Mouse (Mus musculus): ENCODE measurements around the gene Aplp2. TPM values are rescaled to one million over a fixed set of nuclear protein-coding genes. Genes with fewer than 3 reads are reported as not detected.
A peak's percentile ranks its signal among the peaks of the same experiment; 100 is the strongest.

Aplp2 gene
- total RNA-seq, 2 experiments from 2014 or later, result 99.7 to 123 TPM

DNA sequence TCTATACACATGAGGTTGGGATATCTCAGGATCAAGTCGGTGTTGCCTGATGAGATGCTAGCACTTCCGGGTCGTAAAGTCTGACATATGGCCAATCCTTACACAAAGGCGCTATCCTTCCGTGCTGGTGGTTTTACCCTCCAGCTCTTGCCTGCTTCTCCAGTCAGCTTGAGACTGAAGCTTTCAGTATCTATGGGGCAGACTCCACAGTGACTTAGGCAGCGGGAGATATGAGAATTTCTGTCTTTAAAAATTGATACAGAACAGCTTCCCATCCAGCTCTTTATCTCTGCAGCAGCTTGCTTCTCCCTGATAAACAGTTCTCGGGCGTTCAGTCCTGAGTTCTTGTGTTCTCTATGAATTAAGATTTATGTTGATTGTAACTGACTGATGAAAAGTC is 14.9 kb upstream of the Aplp2 start:
- no peak for DNase-seq (ENCODE audit: low spot score)

DNA sequence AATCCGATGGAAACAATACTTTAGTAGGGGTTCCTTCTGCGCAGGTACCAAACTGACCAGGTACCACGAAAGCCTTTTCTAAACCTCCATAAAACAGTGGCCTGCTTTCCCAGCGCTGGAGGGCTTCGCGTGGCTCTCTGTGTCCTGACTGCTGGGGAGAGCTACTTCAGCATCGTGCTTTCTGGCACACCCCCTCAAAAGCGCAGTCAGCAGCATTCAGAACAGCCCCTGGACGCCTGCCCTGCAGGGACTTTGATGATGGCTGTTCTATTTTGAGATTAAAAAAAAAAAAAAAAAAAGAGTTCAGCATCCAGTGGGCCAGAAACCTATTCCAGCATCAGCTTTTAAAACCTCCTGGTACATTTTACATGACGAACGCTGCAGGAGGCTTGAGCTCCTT is 14.2 kb upstream of the Aplp2 start:
- DNase-seq (ENCODE audit: low spot score), result peak; percentile 75

DNA sequence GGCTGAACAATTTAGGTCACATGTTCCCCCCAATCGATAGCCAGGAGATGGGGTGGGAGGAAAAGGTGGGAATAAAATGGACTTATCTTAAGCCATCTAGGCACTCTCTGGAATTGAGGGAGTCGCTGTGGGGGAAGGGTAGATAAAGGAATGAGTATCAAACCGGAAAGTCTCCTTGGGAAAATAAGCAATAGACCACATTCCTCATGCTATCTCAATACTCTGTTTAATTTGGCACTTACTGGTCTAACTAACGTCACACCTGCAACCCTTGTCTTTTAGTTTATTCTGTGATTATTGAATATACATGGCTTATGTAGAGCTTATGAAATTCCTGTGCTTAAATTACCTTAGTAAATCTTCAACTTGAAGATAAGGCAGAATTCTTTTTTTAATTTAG is 11.9 kb upstream of the Aplp2 start:
- DNase-seq (ENCODE audit: low spot score), result no peak

DNA sequence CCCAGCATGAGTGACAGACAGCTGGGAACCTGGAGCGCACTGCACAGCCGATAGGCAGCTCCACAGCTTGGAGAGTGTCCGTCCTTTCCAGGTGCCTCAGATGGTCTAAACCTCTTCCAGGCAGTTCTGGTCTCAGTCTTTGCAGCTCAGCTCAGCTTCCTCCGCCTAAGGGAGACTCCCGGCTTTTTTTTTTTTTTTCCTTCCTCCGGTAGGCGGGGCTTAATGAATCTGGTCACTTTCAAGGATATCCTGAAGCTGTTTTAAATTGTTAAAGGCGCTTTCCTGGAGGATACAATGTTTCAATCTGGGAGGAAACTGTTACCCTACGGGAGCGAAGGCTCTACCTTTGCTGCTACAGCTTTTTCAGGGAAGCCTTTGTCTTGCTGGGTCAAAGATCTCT is 9.6 kb upstream of the Aplp2 start:
- DNase-seq (ENCODE audit: low spot score), result no peak

DNA sequence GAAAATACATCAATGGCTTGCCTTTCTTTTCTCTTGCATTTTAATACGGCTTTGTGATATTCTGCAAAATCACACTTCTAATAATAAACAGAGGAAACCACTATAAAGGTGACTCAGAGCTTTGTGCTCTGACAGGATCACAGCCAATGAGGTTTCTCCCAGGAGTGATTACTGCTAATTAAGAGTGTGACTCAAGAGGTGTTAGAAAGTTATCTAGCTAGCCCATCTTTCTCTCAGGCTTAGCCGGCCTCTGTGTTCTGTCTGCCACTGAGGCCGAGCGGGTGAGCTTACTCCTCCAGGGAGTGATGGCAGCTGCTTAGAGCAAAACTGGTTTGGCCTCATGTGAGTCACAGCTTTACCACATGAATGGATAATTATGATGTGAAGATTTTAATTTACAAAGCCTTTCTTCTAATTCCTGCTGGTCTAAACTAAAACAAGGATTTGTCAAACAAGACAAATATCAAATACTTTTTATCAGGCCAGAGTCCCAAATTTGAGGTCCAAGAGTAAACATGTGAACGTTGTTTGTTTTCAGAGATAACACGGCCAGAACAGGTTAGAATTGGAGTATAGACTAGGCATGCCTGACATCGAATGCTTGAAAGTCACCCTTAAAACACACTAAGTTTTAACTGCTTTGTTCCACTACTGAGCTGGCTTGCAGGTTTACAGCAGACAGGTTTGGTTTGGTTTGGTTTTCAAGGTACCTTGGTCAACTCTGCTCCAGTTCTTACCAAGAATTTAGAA is 6.2 kb upstream of the Aplp2 start:
- no peak for DNase-seq (ENCODE audit: low spot score)

DNA sequence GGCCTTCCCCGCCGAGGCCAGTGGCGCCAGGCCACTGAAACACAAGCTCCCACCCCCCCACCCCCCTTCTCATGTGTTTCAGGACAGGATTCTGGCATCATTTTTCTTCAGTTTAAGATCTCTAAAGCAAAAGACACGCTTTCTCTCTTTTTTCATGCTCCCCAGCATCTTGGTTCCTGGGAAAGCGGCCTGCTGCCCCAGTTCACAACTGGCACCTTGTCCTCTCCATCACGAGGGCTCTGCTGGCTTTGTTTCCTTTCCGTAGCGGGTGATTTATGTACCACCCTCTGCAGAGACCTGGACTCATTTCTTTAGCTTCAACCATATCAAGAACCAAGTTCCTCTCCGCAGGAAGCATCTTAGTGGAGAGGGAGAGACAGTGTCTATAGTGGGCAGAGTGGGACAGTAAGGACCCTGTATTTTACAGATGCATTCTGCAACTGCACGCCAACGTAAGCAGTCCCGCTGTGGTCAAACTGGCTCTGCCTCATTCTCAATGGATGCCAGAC is 939 bp upstream of the Aplp2 start:
- DNase-seq (ENCODE audit: low spot score), result peak; percentile 35

DNA sequence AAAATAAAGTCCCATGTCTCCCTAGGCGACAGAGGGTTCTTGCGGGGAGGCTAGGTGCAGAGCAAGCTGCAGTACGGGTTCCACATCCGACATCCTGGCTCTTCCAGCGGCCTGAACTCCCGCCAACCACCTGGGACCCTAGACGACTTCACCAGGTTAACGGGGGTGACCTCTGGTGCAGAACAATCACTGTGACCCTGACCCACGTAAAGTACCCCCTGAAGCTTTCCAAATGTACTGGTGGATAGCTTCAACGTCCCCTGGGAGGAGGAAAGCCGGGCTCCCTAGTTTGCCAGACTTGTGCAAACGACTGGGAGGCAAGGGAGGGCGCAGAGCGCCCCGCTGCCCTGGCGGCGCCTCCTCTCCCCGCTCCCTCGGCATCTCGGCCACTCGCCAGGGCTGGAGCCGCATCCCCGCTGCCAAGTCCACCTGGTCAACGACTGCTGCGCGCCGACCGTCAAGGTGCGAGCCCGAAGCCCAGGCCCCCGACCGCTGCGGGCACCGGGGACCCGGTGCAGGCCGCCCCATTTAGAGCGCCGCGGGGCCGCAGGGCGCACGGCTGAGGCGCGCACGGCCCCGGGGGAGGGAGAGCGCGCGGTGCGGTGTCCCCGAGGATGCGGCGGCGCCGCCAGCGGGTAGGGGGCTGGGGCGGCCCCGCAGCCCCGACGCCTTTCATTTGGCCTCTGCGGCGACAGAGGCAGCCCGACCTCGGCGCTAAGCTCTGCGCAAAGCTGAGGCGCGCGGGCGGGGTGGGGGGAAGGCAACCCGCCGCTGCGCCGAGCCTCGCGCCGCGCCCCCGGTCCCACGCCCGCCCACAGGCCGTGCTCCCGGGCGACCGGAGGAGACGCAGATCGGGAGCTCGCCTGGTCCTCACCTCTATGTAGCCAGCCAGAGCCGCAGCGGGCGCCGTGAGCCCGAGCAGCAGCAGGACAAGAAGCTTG is 596 bp downstream of the Aplp2 start:
- peak; percentile 20 for DNase-seq (ENCODE audit: low spot score)

DNA sequence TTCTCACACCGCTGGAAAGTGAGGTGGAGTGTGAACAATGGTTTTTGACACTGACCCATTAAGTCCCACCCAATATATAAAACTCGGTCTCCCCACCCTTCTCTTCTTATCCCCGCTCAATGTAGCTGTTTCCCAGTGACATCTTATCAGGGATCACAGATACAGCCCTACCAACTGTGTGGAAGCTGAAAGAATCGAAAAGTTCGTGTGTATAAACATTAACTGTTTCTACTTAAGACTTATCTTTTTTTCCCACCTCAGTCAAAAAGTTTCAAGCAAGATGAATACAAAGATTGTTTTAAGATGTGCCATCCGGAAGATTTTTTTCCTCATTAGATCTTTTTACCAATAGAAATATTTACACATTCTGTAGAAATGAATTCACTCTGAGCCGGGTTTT is 1.5 kb downstream of the Aplp2 start:
- no peak for DNase-seq (ENCODE audit: low spot score)

DNA sequence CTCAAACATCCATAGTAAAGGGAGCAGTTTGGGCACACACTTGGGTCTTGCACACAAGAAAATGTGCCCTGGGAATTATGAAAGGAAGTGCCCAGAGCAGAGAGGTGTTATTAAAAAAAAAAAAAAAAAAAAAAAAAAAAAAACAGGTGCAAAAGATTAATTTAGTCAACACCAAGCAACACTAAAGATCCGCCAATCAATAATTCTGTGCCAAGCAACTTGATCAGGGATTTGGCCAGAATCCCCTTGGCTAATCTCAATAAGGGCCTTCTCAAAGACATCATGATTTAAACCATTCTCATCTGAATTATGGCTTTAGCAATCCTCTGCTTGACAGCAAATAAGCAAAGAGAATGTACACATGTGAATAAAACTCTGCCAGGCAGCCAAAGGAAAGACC is 2.1 kb downstream of the Aplp2 start:
- no peak for DNase-seq (ENCODE audit: low spot score)

DNA sequence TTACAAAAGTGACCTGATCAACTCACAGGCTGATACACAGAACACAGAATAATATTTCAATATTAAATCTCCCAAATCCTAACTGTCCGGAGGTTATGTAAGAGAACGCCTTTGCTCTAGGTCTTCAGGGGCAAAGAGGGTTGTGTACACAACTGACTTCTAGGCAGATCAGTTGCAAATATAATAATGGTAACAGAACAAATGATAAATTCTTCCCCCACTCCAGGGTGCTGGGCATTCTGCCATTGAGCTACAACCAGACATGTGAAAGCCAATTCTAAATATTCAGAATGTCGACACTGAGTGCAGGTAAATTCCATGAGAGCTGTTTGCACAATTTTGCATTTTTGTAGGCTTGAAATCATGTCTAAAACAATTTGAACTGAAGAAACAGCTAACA is 3.9 kb downstream of the Aplp2 start:
- no peak for DNase-seq (ENCODE audit: low spot score)

DNA sequence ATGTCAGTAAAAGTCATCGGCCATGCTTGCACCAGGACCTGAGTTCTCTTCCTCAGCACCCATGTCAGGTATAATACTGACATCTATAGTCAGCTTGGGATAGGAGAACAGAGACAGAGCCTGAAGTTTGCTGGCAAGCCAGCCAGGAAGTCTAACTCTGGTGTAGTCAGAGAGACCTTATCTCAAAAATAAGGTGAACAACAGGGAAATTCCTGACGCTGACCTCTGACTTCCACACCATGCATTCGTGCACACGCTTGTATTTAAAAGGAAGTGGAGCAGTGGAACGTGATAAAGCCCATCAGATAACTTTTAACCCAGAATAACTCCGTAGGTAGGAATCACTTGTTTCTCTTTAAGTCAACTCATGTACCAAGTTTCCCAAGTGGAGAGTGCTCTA is 6.9 kb downstream of the Aplp2 start:
- no peak for DNase-seq (ENCODE audit: low spot score)

DNA sequence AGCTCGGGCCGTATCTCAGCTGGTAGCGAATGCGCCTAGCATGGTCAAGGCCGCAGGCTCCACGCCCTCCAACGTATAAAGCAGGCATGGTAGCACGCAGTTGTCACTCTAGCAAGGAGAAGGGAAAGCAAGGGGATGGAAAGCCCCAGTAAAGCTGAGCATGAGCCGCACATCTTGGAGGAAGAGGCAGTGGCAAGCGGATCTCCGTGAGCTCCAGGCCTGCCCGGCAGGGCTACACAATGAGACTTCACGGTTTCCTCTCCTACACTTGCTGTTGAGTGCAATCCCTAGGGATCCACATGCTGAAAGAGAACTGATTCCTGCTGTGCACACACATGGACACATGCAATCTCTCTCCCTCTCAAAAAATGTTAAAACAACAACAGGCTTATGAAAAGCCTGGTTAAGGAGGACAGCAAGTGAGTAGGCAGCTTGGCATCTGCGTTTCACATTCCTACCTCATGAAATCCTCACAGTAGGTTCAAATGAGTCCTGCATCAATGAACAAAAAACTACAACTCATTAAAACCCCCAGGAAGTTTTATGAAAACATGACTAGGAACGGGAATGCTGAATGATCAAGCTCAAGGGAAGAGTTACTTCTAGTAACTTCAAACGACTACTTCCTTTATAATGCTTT is 7.9 kb downstream of the Aplp2 start:
- no peak for DNase-seq (ENCODE audit: low spot score)

DNA sequence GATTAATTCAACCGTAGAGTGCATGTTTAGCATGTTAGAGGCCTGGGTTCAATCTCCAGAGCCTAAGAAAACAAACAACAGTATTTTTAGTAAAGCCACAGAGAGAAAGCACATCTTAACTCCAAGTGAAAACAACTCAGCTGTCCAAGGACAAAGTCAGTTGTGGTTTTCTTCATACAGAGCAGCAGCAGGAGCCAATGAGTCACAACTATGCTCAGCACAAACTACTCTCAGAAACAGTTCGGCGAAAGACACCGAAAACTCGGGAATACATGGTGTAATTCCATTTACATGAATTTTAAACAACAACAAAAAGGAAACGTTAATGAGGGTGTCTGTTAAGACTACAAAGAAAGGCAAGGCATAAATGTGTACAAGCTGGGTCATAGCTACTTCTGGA is 8.5 kb downstream of the Aplp2 start:
- DNase-seq (ENCODE audit: low spot score), result no peak

DNA sequence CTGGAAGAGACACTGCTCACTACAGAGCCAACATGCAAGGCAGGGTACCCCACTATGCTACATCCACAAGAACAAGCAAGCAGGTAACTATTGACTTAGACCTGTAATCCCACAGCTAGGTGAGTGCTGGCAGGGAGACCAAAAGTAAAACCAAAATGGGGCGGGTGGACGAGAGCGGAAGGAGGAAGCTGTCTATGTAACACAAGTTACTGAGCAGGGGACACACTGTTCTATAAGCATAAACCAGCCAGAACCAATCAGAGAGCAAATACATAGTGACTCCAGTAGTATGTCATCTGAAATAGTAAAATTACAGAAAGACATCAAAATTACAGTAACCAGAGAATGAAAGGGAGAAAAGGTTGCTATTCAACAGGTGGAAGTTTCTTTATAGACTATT is 13.0 kb downstream of the Aplp2 start:
- DNase-seq (ENCODE audit: low spot score), result no peak

DNA sequence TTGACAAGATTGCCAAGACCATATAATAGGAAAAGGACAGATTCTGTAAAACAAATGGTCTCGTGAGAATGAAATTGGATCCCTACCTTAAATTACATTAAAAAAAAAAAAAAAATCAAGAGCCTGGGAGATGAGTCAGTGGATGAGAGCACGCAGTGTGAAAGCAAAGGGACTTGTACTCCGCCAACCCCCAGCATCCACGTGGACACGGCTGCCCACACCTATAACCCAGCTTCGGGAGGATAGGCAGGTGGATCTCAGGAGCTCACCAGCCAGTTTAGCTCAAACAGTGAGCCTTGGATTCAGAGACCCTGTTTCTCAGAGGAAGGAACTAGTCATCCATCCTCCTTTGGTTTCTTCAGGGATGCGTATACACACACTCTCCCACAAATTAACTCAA is 13.8 kb downstream of the Aplp2 start:
- DNase-seq (ENCODE audit: low spot score), result no peak

DNA sequence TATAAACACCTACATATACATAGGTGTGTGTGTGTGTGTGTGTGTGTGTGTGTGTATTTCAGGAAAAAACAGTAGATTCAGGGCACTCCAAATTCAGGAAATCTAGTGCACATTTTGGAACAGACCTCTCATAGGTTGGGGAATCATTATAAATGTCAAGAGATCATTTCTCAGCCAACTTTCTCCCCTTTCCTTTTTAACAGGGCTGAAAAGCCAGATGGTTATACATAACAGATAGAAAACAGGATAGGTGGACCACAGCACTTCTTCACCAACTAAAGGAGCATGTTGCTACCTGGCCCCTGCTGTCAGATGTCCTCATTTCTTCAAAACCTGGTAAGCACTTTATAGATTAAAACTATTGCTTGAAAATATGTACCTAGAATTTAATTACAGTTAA is 14.9 kb downstream of the Aplp2 start:
- no peak for DNase-seq (ENCODE audit: low spot score)

DNA sequence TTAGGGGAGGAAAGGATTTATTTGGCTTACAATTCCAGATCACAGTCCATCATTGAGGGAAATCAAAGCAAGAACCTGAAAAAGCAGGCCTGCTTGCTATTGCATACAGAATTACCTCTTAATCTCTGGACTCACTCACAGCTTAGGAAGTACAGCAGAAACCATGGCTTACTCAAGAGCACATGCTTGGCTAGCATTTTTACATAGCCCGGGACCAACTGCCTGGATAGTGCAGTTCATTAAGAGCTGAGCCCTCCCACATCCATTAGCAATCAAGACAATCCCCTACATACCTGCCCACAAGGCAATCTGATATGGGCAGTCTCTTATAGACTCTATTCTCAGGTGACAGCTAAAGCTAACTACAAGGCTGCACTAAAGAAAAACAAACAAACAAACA is 16.0 kb downstream of the Aplp2 start:
- DNase-seq (ENCODE audit: low spot score), result no peak

DNA sequence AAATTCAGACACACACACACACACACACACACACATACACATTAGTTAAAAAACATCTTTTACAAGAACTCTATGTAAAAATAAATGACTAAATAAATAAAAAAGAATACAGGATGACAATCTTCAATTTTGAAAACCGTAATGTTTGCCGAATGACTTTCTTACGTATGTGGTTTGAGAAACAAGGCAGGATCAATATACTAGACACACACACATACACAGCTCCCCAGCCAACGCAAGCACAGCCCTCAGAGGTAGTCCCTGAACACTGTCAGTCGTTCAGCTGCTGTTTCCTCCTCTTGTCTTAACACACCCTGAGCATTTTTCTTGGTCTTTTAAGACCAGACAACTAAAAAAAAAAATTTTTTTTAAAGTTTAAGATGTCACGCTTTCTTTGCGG is 19.2 kb downstream of the Aplp2 start:
- DNase-seq (ENCODE audit: low spot score), result no peak

DNA sequence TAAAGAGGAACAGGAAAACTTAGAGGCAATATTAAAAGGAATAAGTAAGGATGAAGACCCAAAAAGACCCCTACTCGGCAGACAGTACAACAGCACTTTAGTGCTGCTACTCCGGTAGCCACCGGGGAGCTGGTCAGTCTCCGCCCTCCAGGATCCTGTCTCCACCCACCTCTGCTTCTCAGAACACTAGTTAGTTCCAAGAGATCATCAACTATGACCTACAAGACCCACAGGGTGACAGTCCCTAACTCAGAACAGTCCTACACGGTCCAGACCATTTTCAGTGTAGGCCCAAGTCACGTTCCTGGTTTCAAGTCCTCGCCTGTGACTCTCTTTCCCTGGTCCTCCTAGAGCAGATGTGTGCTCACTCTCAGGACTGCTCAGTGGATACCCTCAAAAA is 20.1 kb downstream of the Aplp2 start:
- DNase-seq (ENCODE audit: low spot score), result no peak

DNA sequence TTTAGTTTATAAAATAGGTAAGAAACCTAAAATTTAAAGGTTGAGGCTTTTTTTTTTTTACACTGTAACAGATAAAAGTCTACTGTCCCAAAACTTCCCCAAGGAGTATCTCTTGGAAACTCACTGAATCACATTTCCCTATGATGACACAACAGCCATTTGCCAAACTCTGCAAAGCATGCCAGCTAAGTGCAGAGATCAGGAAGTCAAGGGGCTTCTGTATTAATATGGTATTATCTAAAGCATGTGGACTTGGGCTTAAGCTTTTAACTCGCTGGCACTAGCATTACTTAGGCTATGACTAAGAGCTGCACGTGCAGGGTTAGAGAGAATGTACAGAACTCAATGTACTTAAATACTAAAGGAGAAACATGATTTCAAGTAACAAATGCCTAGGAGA is 22.4 kb downstream of the Aplp2 start:
- no peak for DNase-seq (ENCODE audit: low spot score)

DNA sequence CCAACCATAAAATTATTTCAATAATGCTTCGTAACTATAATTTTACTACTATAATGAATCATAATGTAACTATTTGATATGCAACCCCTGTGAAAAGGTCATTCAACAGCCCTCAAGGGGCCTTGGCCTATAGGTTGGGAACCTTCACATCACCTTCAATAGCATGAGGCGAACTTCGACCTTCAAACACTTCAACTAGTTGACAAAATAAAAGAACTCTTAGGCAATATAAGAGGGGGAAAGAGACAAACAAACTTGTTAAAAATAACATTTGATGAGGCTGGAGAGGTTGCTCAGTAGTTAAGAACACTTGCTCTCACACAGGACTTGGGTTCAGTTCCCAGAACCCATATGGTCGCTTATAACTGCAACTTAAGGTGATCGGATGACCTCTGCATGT is 27.2 kb downstream of the Aplp2 start:
- no peak for DNase-seq (ENCODE audit: low spot score)

DNA sequence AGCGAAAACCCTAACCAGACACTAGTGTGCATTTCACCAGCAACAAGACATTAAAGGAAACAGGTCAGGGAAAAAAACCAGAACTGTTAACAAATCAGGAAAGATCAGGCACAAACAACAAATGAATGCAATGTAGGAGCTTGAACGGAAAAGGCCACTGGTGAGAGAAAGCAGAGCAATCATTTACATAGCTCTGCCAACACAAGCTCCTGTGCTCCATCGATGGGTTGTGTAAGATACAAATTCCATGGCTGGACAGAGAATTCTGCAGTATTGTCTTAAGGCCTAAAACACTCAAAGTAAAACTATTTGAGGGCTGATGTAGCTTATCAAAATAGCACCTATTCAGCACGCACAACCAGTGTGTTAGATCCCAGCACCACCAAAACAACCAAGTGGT is 28.6 kb downstream of the Aplp2 start:
- no peak for DNase-seq (ENCODE audit: low spot score)
